In genomic region chr16:20316770-20317169, GRCm38 (mm10) we compare ENCODE assay signal across 34 mouse cellular contexts. TPM values are rescaled to one million over a fixed set of nuclear protein-coding genes. Genes with fewer than 3 reads are reported as not detected.
DNase-seq lines count a peak whose midpoint lies in the region; ATAC-seq and TF ChIP-seq lines count a peak whose summit lies in the region.
"Had no signal": no experiment of that assay in that cellular context is flagged by ENCODE, and none has a peak within 500 bp of the region (broad histone marks: within the 10 kb centered on the region; RNA-seq: fewer than 3 reads in every experiment).

No protein-coding gene starts in this region.

- TF ChIP-seq CTCF in liver, adult 2 months (IDR thresholded peaks at IDR 0.05; ENCODE audit: low read depth, low read length) = no peak
- no peak for TF ChIP-seq CTCF in midbrain, postnatal 0 days (IDR thresholded peaks at IDR 0.05)
- TF ChIP-seq CTCF in hindbrain, postnatal 0 days (IDR thresholded peaks at IDR 0.05; ENCODE audit: low read depth) = no peak

- H3K9me3 ChIP-seq in liver, embryonic 12.5 days (replicated peaks) = no peaks in the 10 kb centered on the region
- no peaks in the 10 kb centered on the region for H3K9me3 ChIP-seq in midbrain, embryonic 14.5 days (ENCODE audit: control insufficient read depth, low read length)
- no peaks in the 10 kb centered on the region for H3K9me3 ChIP-seq in midbrain, postnatal 0 days (ENCODE audit: low read length)
- no peaks in the 10 kb centered on the region for H3K9me3 ChIP-seq in megakaryocyte, embryonic 14.5 days
- no peaks in the 10 kb centered on the region for H3K9me3 ChIP-seq in heart, embryonic 10.5 days
- H3K9me3 ChIP-seq in hindbrain, postnatal 0 days (ENCODE audit: low read length) = no peaks in the 10 kb centered on the region
- no peaks in the 10 kb centered on the region for H3K9me3 ChIP-seq in intestine, embryonic 15.5 days
- H3K9me3 ChIP-seq: embryonic facial prominence, embryonic 13.5 days; forebrain, embryonic 13.5 days; heart, embryonic 12.5 days; hindbrain, embryonic 13.5 days; liver, embryonic 13.5 days; neural tube, embryonic 12.5 days had no signal

- ATAC-seq in liver, embryonic 12.5 days = no peak
- ATAC-seq in midbrain, embryonic 14.5 days (ENCODE audit: low FRiP score, low TSS enrichment) = no peak
- no peak for ATAC-seq in midbrain, postnatal 0 days (ENCODE audit: low FRiP score)
- ATAC-seq in hindbrain, postnatal 0 days = no peak
- ATAC-seq in intestine, embryonic 15.5 days = no peak
- ATAC-seq: forebrain, embryonic 13.5 days; inflammation-experienced regulatory T-cells, adult 6 months had no signal

- no peak for TF ChIP-seq POLR2A in liver, adult 2 months (IDR thresholded peaks at IDR 0.05; ENCODE audit: extremely low read depth, insufficient read depth, low read length)

- no peaks in the 10 kb centered on the region for H3K4me1 ChIP-seq in liver, adult 2 months (ENCODE audit: control insufficient read depth, insufficient read depth, low read length)
- H3K4me1 ChIP-seq in liver, embryonic 12.5 days = no peaks in the 10 kb centered on the region
- H3K4me1 ChIP-seq in midbrain, embryonic 14.5 days (ENCODE audit: control insufficient read depth, insufficient read depth, low read length) = no peaks in the 10 kb centered on the region
- H3K4me1 ChIP-seq in midbrain, postnatal 0 days (ENCODE audit: insufficient read depth, low read length) = no peaks in the 10 kb centered on the region
- no peaks in the 10 kb centered on the region; the same call in 1 of the 2 replicates for H3K4me1 ChIP-seq in megakaryocyte, embryonic 14.5 days
- H3K4me1 ChIP-seq in heart, embryonic 10.5 days = peaks cover 9% of the 10 kb centered on the region
- H3K4me1 ChIP-seq in hindbrain, postnatal 0 days (ENCODE audit: insufficient read depth, low read length) = no peaks in the 10 kb centered on the region
- H3K4me1 ChIP-seq in intestine, embryonic 15.5 days (replicated peaks) = no peaks in the 10 kb centered on the region
- H3K4me1 ChIP-seq: embryonic facial prominence, embryonic 13.5 days; forebrain, embryonic 13.5 days; hindbrain, embryonic 13.5 days; liver, embryonic 13.5 days; neural tube, embryonic 12.5 days had no signal

- H3K4me2 ChIP-seq in liver, embryonic 12.5 days = no peak overlapping the region
- H3K4me2 ChIP-seq in midbrain, embryonic 14.5 days (ENCODE audit: low read length) = no peak overlapping the region
- no peak overlapping the region for H3K4me2 ChIP-seq in midbrain, postnatal 0 days (ENCODE audit: low read depth, low read length, poor library complexity, severe bottlenecking)
- no peak overlapping the region for H3K4me2 ChIP-seq in hindbrain, postnatal 0 days (ENCODE audit: low read depth, low read length)
- no peak overlapping the region for H3K4me2 ChIP-seq in intestine, embryonic 15.5 days (replicated peaks)
- H3K4me2 ChIP-seq: embryonic facial prominence, embryonic 13.5 days; forebrain, embryonic 13.5 days; heart, embryonic 12.5 days; hindbrain, embryonic 13.5 days; liver, embryonic 13.5 days; midbrain, embryonic 11.5 days; neural tube, embryonic 12.5 days had no signal

- no peaks in the 10 kb centered on the region for H3K36me3 ChIP-seq in liver, adult 2 months (ENCODE audit: control insufficient read depth, insufficient read depth, low read length)
- no peaks in the 10 kb centered on the region for H3K36me3 ChIP-seq in liver, embryonic 12.5 days
- H3K36me3 ChIP-seq in midbrain, embryonic 14.5 days (ENCODE audit: control insufficient read depth, insufficient read depth, low read length) = no peaks in the 10 kb centered on the region
- H3K36me3 ChIP-seq in midbrain, postnatal 0 days (ENCODE audit: insufficient read depth, low read length) = no peaks in the 10 kb centered on the region
- no peaks in the 10 kb centered on the region for H3K36me3 ChIP-seq in megakaryocyte, embryonic 14.5 days (replicated peaks; ENCODE audit: low read length)
- no peaks in the 10 kb centered on the region for H3K36me3 ChIP-seq in heart, embryonic 10.5 days
- H3K36me3 ChIP-seq in hindbrain, postnatal 0 days (ENCODE audit: insufficient read depth, low read length) = no peaks in the 10 kb centered on the region
- H3K36me3 ChIP-seq in intestine, embryonic 15.5 days = no peaks in the 10 kb centered on the region
- H3K36me3 ChIP-seq: embryonic facial prominence, embryonic 13.5 days; heart, embryonic 12.5 days; hindbrain, embryonic 13.5 days; liver, embryonic 13.5 days; neural tube, embryonic 12.5 days had no signal

- DNase-seq in liver, adult 2 months (ENCODE audit: extremely low read depth, low read depth, low spot score) = peak; percentile 4
- peak; percentile 2 for DNase-seq in midbrain, embryonic 14.5 days
- no peak for DNase-seq in midbrain, postnatal 0 days (ENCODE audit: low spot score)
- DNase-seq in heart, embryonic 10.5 days (ENCODE audit: low spot score) = no peak
- no peak for DNase-seq in hindbrain, postnatal 0 days (ENCODE audit: low spot score)
- DNase-seq: adrenal gland, adult 8-10 months; cerebellum, adult 11-12 months; cerebellum, postnatal 25 days; embryo, embryonic 11 days; gastrocnemius, postnatal 10 days; heart, adult 11 months; heart, postnatal 10 days; kidney, adult 2 months; liver, embryonic 13.5 days; thymus, postnatal 25 days had no signal

- 72% methylated on average over 6 of the region's 6 CpGs for WGBS in liver, adult 2 months
- WGBS in liver, embryonic 12.5 days (ENCODE audit: insufficient replicate concordance) = 70% methylated on average over 6 of the region's 6 CpGs
- WGBS in midbrain, embryonic 14.5 days = 76% methylated on average over 6 of the region's 6 CpGs
- 72% methylated on average over 6 of the region's 6 CpGs for WGBS in midbrain, postnatal 0 days
- 83% methylated on average over 6 of the region's 6 CpGs for WGBS in heart, embryonic 10.5 days
- 70% methylated on average over 6 of the region's 6 CpGs for WGBS in hindbrain, postnatal 0 days
- WGBS in intestine, embryonic 15.5 days = 82% methylated on average over 6 of the region's 6 CpGs

- no peak overlapping the region for H3K27ac ChIP-seq in liver, adult 2 months (replicated peaks; ENCODE audit: insufficient read depth, low read depth, low read length)
- no peak overlapping the region for H3K27ac ChIP-seq in liver, embryonic 12.5 days
- H3K27ac ChIP-seq in midbrain, embryonic 14.5 days (replicated peaks; ENCODE audit: low read depth, low read length) = no peak overlapping the region
- H3K27ac ChIP-seq in midbrain, postnatal 0 days (ENCODE audit: low read depth, low read length) = no peak overlapping the region
- no peak overlapping the region for H3K27ac ChIP-seq in heart, embryonic 10.5 days
- H3K27ac ChIP-seq in hindbrain, postnatal 0 days = no peak overlapping the region
- H3K27ac ChIP-seq in intestine, embryonic 15.5 days = no peak overlapping the region
- H3K27ac ChIP-seq: embryonic facial prominence, embryonic 13.5 days; forebrain, embryonic 13.5 days; hindbrain, embryonic 13.5 days; kidney, postnatal 0 days; liver, embryonic 13.5 days; neural tube, embryonic 12.5 days had no signal

- H3K4me3 ChIP-seq in liver, adult 2 months (ENCODE audit: insufficient read depth, low read depth, low read length) = no peak overlapping the region
- no peak overlapping the region for H3K4me3 ChIP-seq in liver, embryonic 12.5 days
- H3K4me3 ChIP-seq in midbrain, embryonic 14.5 days (replicated peaks; ENCODE audit: low read depth, low read length) = no peak overlapping the region
- H3K4me3 ChIP-seq in midbrain, postnatal 0 days (ENCODE audit: low read depth, low read length) = no peak overlapping the region
- H3K4me3 ChIP-seq in megakaryocyte, embryonic 14.5 days (replicated peaks) = peak overlapping the region; percentile 3
- H3K4me3 ChIP-seq in heart, embryonic 10.5 days = no peak overlapping the region
- no peak overlapping the region for H3K4me3 ChIP-seq in hindbrain, postnatal 0 days (ENCODE audit: low read length)
- no peak overlapping the region for H3K4me3 ChIP-seq in intestine, embryonic 15.5 days (replicated peaks)
- H3K4me3 ChIP-seq: embryonic facial prominence, embryonic 13.5 days; erythroblast, embryonic 14.5 days; forebrain, embryonic 13.5 days; heart, embryonic 12.5 days; hindbrain, embryonic 13.5 days; liver, embryonic 13.5 days; neural tube, embryonic 12.5 days had no signal

- no peaks in the 10 kb centered on the region for H3K79me2 ChIP-seq in liver, adult 2 months (ENCODE audit: control insufficient read depth, insufficient read depth, low read length)

- no peaks in the 10 kb centered on the region for H3K27me3 ChIP-seq in liver, adult 2 months (ENCODE audit: control insufficient read depth, insufficient read depth, low read length)
- no peaks in the 10 kb centered on the region for H3K27me3 ChIP-seq in liver, embryonic 12.5 days (replicated peaks)
- no peaks in the 10 kb centered on the region for H3K27me3 ChIP-seq in midbrain, embryonic 14.5 days (ENCODE audit: control insufficient read depth, insufficient read depth, low read length)
- H3K27me3 ChIP-seq in midbrain, postnatal 0 days (ENCODE audit: insufficient read depth, low read length) = no peaks in the 10 kb centered on the region
- H3K27me3 ChIP-seq in megakaryocyte, embryonic 14.5 days (replicated peaks) = peaks cover 23% of the 10 kb centered on the region
- no peaks in the 10 kb centered on the region for H3K27me3 ChIP-seq in heart, embryonic 10.5 days (ENCODE audit: insufficient read depth, poor library complexity, severe bottlenecking)
- no peaks in the 10 kb centered on the region for H3K27me3 ChIP-seq in hindbrain, postnatal 0 days (ENCODE audit: insufficient read depth, low read length)
- no peaks in the 10 kb centered on the region for H3K27me3 ChIP-seq in intestine, embryonic 15.5 days (replicated peaks)
- H3K27me3 ChIP-seq: embryonic facial prominence, embryonic 13.5 days; forebrain, embryonic 13.5 days; heart, embryonic 12.5 days; hindbrain, embryonic 13.5 days; liver, embryonic 13.5 days; neural tube, embryonic 12.5 days had no signal

- H3K9ac ChIP-seq in liver, adult 2 months (ENCODE audit: low read depth, low read length) = no peak overlapping the region
- no peak overlapping the region for H3K9ac ChIP-seq in liver, embryonic 12.5 days
- no peak overlapping the region for H3K9ac ChIP-seq in midbrain, embryonic 14.5 days (replicated peaks; ENCODE audit: low read length)
- H3K9ac ChIP-seq in midbrain, postnatal 0 days (replicated peaks; ENCODE audit: low read length, poor library complexity, severe bottlenecking) = no peak overlapping the region
- H3K9ac ChIP-seq in hindbrain, postnatal 0 days (replicated peaks; ENCODE audit: low read length) = no peak overlapping the region
- no peak overlapping the region for H3K9ac ChIP-seq in intestine, embryonic 15.5 days
- H3K9ac ChIP-seq: embryonic facial prominence, embryonic 13.5 days; forebrain, embryonic 13.5 days; heart, embryonic 12.5 days; hindbrain, embryonic 13.5 days; liver, embryonic 13.5 days; neural tube, embryonic 12.5 days had no signal

RNA-seq across cellular contexts. Expression of gene Cyp2ab1, which starts 8.4 kb away (rescaled TPM):
- total RNA-seq in liver, adult 2 months (2014; rRNA removed) = 0.13 TPM in 1 of 2 replicates, not detected in the other
- 0.07 TPM in 1 of 2 replicates, not detected in the other for polyA plus RNA-seq in liver, adult 2 months (2012; rRNA removed)
- polyA plus RNA-seq in liver, embryonic 12.5 days (2016; fragmentation: Nextera tagmentation; extraction: Ambion mirVana) = not detected in 2 replicates
- polyA plus RNA-seq in midbrain, embryonic 14.5 days (2014; fragmentation: Nextera tagmentation; extraction: Ambion mirVana) = not detected in 2 replicates
- not detected in 2 replicates for total RNA-seq in midbrain, postnatal 0 days (2014; rRNA removed)
- not detected in 2 replicates for polyA plus RNA-seq in midbrain, postnatal 0 days (2015; fragmentation: Nextera tagmentation; extraction: Ambion mirVana)
- not detected in 2 replicates for polyA plus RNA-seq in megakaryocyte, embryonic 14.5 days (2012; ENCODE audit: insufficient read depth, low replicate concordance)
- polyA plus RNA-seq in heart, embryonic 10.5 days (2016; fragmentation: Nextera tagmentation; extraction: Ambion mirVana) = not detected in 2 replicates
- total RNA-seq in hindbrain, postnatal 0 days (2014; rRNA removed) = 0.10 TPM in 1 of 2 replicates, not detected in the other
- polyA plus RNA-seq in hindbrain, postnatal 0 days (2015; fragmentation: Nextera tagmentation; extraction: Ambion mirVana) = not detected in 2 replicates
- not detected in 2 replicates for polyA plus RNA-seq in intestine, embryonic 15.5 days (2015; fragmentation: Nextera tagmentation; extraction: Ambion mirVana)
- total RNA-seq: gastrocnemius, postnatal 10 days; layer of hippocampus, postnatal 14 days; left cerebral cortex, adult 8-10 months; MEL had no signal
- polyA plus RNA-seq: embryonic facial prominence, embryonic 13.5 days; erythroblast, embryonic 14.5 days; forebrain, embryonic 13.5 days; frontal cortex, adult 2 months; heart, embryonic 12.5 days; hindbrain, embryonic 13.5 days; inflammation-experienced regulatory T-cells, adult 6 months; kidney, postnatal 0 days; limb, embryonic 11.5 days; liver, embryonic 13.5 days; lung, embryonic 16.5 days; midbrain, embryonic 11.5 days; neural tube, embryonic 12.5 days; stomach, embryonic 14.5 days had no signal

RNA-seq across cellular contexts. Expression of gene Parl, which starts 14.6 kb away (rescaled TPM):
- 35.6 and 36.3 TPM in 2 replicates for total RNA-seq in liver, adult 2 months (2014; rRNA removed)
- 36.8 and 42.4 TPM in 2 replicates for polyA plus RNA-seq in liver, adult 2 months (2012; rRNA removed)
- polyA plus RNA-seq in liver, embryonic 12.5 days (2016; fragmentation: Nextera tagmentation; extraction: Ambion mirVana) = 62.1 and 63.7 TPM in 2 replicates
- polyA plus RNA-seq in midbrain, embryonic 14.5 days (2014; fragmentation: Nextera tagmentation; extraction: Ambion mirVana) = 78.2 and 79.7 TPM in 2 replicates
- total RNA-seq in midbrain, postnatal 0 days (2014; rRNA removed) = 31.8 and 104 TPM in 2 replicates
- 81.8 and 82.3 TPM in 2 replicates for polyA plus RNA-seq in midbrain, postnatal 0 days (2015; fragmentation: Nextera tagmentation; extraction: Ambion mirVana)
- 30.1 and 165 TPM in 2 replicates for polyA plus RNA-seq in megakaryocyte, embryonic 14.5 days (2012; ENCODE audit: insufficient read depth, low replicate concordance)
- 97.5 and 115 TPM in 2 replicates for polyA plus RNA-seq in heart, embryonic 10.5 days (2016; fragmentation: Nextera tagmentation; extraction: Ambion mirVana)
- total RNA-seq in hindbrain, postnatal 0 days (2014; rRNA removed) = 78.2 and 110 TPM in 2 replicates
- 86.9 and 90.1 TPM in 2 replicates for polyA plus RNA-seq in hindbrain, postnatal 0 days (2015; fragmentation: Nextera tagmentation; extraction: Ambion mirVana)
- 94.5 and 95.5 TPM in 2 replicates for polyA plus RNA-seq in intestine, embryonic 15.5 days (2015; fragmentation: Nextera tagmentation; extraction: Ambion mirVana)

Comparison
In these comparisons a context has a peak if more than half of its experiments do, and no peak if none do; other contexts are left out.
1. DNase-seq: peak in liver, adult 2 months (single experiment) and midbrain, embryonic 14.5 days (single experiment); none in midbrain, postnatal 0 days (single experiment), heart, embryonic 10.5 days (single experiment) and hindbrain, postnatal 0 days (single experiment).